Mouse (Mus musculus) retina, embryonic 14.5 days (tissue): Measurements from ENCODE around the gene Slc6a2.

Source experiments
- DNase-seq: peaks from one replicate; pipeline ENCODE4 v3.0.0-alpha.2; 2015; ENCODE audit warnings: low spot score

The Slc6a2 gene

GRCm38 (mm10) chr8:93030664-93031063, 70.8 kb downstream of the Slc6a2 start:
- no peak for DNase-seq

DNA sequence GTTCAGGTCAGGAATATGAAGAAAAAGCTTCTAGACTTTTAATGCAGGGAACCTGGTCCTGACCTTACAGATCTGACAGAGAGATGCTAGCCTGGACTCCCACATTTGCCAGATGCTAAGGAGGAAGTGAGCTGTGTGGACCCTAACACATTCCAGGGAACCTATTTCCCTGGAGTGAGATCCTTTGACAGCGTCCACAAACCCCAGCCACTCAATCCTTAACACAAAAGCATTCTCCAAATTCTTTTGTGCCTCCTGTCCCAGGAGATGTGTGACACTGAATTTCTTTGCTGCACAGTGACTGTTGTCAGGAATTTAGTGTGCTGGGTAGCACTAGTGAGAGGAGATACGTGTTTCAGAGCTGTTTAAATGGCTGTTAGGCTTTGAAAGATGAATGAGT, 79.0 kb downstream of the Slc6a2 start:
- no peak for DNase-seq

GRCm38 (mm10) chr8:93040256-93040655, 80.4 kb downstream of the Slc6a2 start:
- DNase-seq = no peak

- DNase-seq = no peak
Observed at GRCm38 (mm10) chr8:93040776-93041567, 81.1 kb downstream of the Slc6a2 start.

DNA sequence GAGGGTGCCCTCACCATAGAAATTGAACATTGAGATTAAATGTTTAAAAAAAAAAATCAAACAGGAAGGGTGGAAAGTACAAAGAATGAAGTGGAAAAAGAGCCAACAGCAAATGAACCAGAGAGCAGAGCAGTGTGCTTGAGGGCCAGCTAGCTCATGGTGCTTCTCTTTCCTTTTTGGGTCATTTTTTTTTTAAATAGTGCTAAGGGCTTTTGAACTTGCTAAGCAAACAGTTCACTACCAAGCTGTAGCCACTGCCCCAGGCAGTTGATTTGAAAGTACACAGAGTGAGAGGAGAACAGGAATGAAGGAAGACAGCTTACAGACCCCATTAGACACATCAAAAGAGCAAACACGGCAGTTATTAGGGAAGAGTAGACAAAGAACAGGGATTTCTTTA, 83.2 kb downstream of the Slc6a2 start:
- DNase-seq = no peak

DNA sequence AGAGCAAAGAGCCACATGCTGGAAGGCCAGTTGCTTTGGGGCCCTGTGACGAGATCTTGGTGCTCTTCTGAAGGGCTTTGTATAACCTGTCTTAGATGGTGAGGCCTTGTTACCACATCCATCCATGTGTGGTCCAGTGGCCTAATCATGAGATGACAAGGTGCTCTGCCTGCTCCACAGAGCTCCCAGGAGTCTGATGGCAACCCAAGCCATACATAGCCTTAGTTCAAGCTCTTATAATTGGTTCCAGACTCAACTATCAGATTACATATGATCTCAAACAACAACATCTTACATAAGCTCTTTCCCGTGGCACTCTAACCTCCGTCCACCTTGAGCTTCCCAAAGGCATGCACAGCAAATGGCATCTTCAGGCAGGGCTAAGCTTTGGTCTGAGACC, 88.2 kb downstream of the Slc6a2 start, which contains the start of gene Ces1a:
TSS of gene Ces1a (minus strand) at position 101 of the 400 bp plus-strand sequence.
- no peak for DNase-seq

GRCm38 (mm10) chr8:93048510-93049416, 88.9 kb downstream of the Slc6a2 start:
- DNase-seq = no peak
